Comparison of ENCODE assay signal across 23 mouse cellular contexts in the genomic region with DNA sequence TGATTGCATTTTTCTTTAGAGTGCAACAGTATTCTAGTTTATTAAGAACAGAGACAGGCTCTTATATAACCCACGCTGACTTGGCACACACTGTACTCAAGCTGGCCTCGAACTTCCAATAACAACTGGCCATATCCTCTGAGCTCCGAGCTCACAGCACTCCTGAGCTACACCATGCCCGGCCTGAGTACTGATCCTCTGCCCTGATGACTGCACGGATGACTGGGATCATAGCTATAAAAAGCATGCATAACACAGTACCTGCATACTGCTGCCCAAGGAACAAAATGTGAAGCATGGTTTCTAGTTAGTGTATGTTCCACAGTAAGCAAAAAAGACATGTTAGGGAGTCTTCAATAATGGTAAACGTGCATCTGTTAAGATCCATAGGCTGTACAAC.
"Had no signal": no experiment of that assay in that cellular context is flagged by ENCODE, and none has a peak within 500 bp of the region (broad histone marks: within the 10 kb centered on the region; RNA-seq: fewer than 3 reads in every experiment).

No protein-coding gene starts in this region.

- H3K36me3 ChIP-seq: kidney, embryonic 15.5 days; limb, embryonic 13.5 days; liver, embryonic 15.5 days; lung, embryonic 15.5 days; midbrain, embryonic 13.5 days; neural tube, embryonic 13.5 days had no signal

- H3K9me3 ChIP-seq: kidney, embryonic 15.5 days; limb, embryonic 10.5 days; limb, embryonic 13.5 days; liver, embryonic 12.5 days; liver, embryonic 15.5 days; lung, embryonic 15.5 days; megakaryocyte, embryonic 14.5 days; midbrain, embryonic 10.5 days; midbrain, embryonic 13.5 days; neural tube, embryonic 13.5 days had no signal

- DNase-seq: kidney, postnatal 14 days; layer of hippocampus, adult 9-11 months; liver; lung, adult 18-20 months; lung, postnatal 10 days; lung, postnatal 36 days; thymus, adult 2 months; thymus, postnatal 14 days; thymus, postnatal 4 days had no signal

- H3K9ac ChIP-seq: kidney, embryonic 15.5 days; limb, embryonic 13.5 days; liver, embryonic 12.5 days; liver, embryonic 15.5 days; lung, embryonic 15.5 days; midbrain, embryonic 13.5 days; neural tube, embryonic 13.5 days had no signal

- H3K27ac ChIP-seq: kidney, embryonic 15.5 days; layer of hippocampus, adult 2 months; limb, embryonic 10.5 days; limb, embryonic 13.5 days; liver, embryonic 12.5 days; liver, embryonic 15.5 days; lung, embryonic 15.5 days; midbrain, embryonic 10.5 days; midbrain, embryonic 13.5 days; neural tube, embryonic 13.5 days; stomach, postnatal 0 days had no signal

- ATAC-seq: liver, embryonic 12.5 days; midbrain, embryonic 13.5 days; midbrain, embryonic 16.5 days had no signal

- H3K4me2 ChIP-seq: kidney, embryonic 15.5 days; limb, embryonic 13.5 days; liver, embryonic 12.5 days; liver, embryonic 15.5 days; lung, embryonic 15.5 days; midbrain, embryonic 13.5 days; neural tube, embryonic 13.5 days had no signal

- H3K27me3 ChIP-seq: kidney, embryonic 15.5 days; limb, embryonic 13.5 days; liver, embryonic 12.5 days; liver, embryonic 15.5 days; lung, embryonic 15.5 days; megakaryocyte, embryonic 14.5 days; midbrain, embryonic 13.5 days; neural tube, embryonic 13.5 days had no signal

- H3K4me3 ChIP-seq: kidney, embryonic 15.5 days; layer of hippocampus, adult 2 months; limb, embryonic 10.5 days; limb, embryonic 13.5 days; liver, embryonic 12.5 days; liver, embryonic 15.5 days; lung, embryonic 15.5 days; megakaryocyte, embryonic 14.5 days; midbrain, embryonic 10.5 days; midbrain, embryonic 13.5 days; myocyte; neural tube, embryonic 13.5 days had no signal
